Mouse (Mus musculus): ENCODE results near the gene Bex6. TPM values are rescaled to one million over a fixed set of nuclear protein-coding genes. Genes with fewer than 3 reads are reported as not detected.

Bex6 gene
- total and polyA plus RNA-seq, 2 experiments from 2014 or later: not detected

DNA sequence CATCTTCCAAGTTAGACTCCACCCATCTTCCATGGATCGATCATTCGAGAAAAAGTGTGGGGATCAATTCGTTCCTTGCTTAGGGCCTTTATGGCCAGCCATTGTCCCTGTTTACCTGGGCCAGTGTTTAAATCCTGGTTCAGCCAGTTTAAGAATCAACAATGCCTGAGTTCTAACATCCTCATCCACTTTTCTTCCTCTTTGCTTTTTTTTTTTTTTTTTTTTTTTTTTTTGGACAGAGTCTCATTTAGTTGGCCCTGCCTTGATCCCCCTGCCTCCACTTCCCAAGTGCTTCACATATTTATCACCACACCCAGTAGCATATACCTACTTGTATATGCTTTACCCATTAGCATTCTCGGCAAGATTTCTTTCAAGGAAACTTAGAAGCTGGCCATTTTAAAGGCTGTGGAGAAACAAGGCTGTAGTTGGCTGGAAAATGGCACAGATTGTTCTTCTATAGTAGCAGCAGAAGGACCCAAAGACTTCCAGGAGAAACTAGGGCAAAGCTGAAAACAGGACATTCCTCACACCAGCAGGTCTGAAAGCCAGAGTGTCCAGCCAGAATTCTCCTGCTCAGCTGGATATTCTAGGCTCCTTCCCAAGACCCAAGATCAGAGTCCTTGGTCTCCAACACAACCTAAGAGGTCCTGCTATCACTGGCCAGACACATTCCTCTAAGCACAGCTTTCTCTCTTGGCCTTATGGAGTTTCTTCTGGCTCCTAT, 11.6 kb upstream of the Bex6 start:
- DNase-seq (ENCODE audit: low spot score) (no peak), ATAC-seq (ENCODE audit: low FRiP score) (no peak)
- no peak overlapping the region for H3K4me2 ChIP-seq (ENCODE audit: low read depth, low read length, poor library complexity, severe bottlenecking)
- H3K27me3 ChIP-seq (ENCODE audit: insufficient read depth, low read length): peaks cover 5% of the 10 kb centered on the region; the same call in 1 of the 2 replicates
- WGBS: 93% methylated on average over 4 of the region's 4 CpGs
- H3K27ac ChIP-seq (ENCODE audit: low read depth, low read length): no peak overlapping the region
- H3K9me3 ChIP-seq (ENCODE audit: low read length): no peaks in the 10 kb centered on the region
- no peak for TF ChIP-seq CTCF (IDR thresholded peaks at IDR 0.05)
- 0 out of 2 replicates have a peak, but pooled peaks cover 3% of the 10 kb centered on the region for H3K4me1 ChIP-seq (ENCODE audit: insufficient read depth, low read length)
- no peak overlapping the region for H3K9ac ChIP-seq (replicated peaks; ENCODE audit: low read length, poor library complexity, severe bottlenecking)
- no peaks in the 10 kb centered on the region for H3K36me3 ChIP-seq (ENCODE audit: insufficient read depth, low read length)
- no peak overlapping the region for H3K4me3 ChIP-seq (ENCODE audit: low read depth, low read length)

DNA sequence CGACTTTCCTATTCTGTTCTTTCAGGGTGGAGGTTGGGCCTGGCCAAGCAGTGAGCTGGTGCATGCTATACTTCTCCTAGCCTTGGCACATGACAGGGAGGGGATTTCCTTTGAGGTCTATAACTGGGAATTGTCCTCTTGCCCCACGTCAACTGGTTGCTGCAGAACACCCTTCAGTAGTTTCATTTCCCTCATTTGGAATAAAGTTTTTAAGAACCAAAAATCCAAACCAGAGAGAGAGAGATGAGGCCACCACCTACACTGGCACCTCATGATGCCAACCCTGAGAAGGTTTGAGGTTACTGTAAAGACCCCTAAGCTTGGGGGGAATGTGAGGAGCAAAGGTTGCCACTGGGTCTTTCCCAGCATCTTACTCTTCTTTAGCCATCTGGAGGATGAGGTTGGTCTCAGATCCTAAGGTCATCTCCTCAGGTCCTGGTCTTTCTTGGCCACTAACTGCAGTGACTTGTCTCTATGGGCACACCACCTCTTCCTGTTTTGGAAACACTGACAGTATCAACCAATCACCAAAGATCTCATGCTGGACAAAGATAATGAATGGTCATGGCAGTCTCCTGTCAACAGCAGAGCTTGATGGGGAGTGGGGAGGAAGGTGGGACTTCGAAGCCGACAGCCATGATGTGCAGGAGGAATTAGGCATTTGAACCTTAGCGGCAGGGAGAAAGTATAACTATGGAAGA, 8.4 kb upstream of the Bex6 start:
- no peaks in the 10 kb centered on the region for H3K9me3 ChIP-seq (ENCODE audit: low read length)
- no peaks in the 10 kb centered on the region for H3K4me1 ChIP-seq (ENCODE audit: insufficient read depth, low read length)
- WGBS: 91% methylated on average over 5 of the region's 5 CpGs
- no peaks in the 10 kb centered on the region for H3K27me3 ChIP-seq (ENCODE audit: insufficient read depth, low read length)
- no peak overlapping the region for H3K9ac ChIP-seq (replicated peaks; ENCODE audit: low read length, poor library complexity, severe bottlenecking)
- no peak for TF ChIP-seq CTCF (IDR thresholded peaks at IDR 0.05)
- H3K4me2 ChIP-seq (ENCODE audit: low read depth, low read length, poor library complexity, severe bottlenecking): no peak overlapping the region
- no peak overlapping the region for H3K4me3 ChIP-seq (ENCODE audit: low read depth, low read length)
- H3K36me3 ChIP-seq (ENCODE audit: insufficient read depth, low read length): no peaks in the 10 kb centered on the region
- DNase-seq (ENCODE audit: low spot score) (no peak), ATAC-seq (ENCODE audit: low FRiP score) (no peak)
- H3K27ac ChIP-seq (ENCODE audit: low read depth, low read length): no peak overlapping the region

GRCm38 (mm10) chr16:32173401-32173800, 6.2 kb upstream of the Bex6 start:
- no peak for TF ChIP-seq CTCF (IDR thresholded peaks at IDR 0.05)
- 79% methylated on average over 10 of the region's 11 CpGs for WGBS
- DNase-seq (ENCODE audit: low spot score) (no peak), ATAC-seq (ENCODE audit: low FRiP score) (no peak)
- Histone ChIP-seq H3K4me3 (ENCODE audit: low read depth, low read length) (no peak overlapping the region), H3K4me1 (ENCODE audit: insufficient read depth, low read length) (no peaks in the 10 kb centered on the region), H3K9ac (replicated peaks; ENCODE audit: low read length, poor library complexity, severe bottlenecking) (no peak overlapping the region), H3K36me3 (ENCODE audit: insufficient read depth, low read length) (no peaks in the 10 kb centered on the region), H3K4me2 (ENCODE audit: low read depth, low read length, poor library complexity, severe bottlenecking) (no peak overlapping the region), H3K9me3 (ENCODE audit: low read length) (no peaks in the 10 kb centered on the region), H3K27ac (ENCODE audit: low read depth, low read length) (no peak overlapping the region), H3K27me3 (ENCODE audit: insufficient read depth, low read length) (no peaks in the 10 kb centered on the region)

DNA sequence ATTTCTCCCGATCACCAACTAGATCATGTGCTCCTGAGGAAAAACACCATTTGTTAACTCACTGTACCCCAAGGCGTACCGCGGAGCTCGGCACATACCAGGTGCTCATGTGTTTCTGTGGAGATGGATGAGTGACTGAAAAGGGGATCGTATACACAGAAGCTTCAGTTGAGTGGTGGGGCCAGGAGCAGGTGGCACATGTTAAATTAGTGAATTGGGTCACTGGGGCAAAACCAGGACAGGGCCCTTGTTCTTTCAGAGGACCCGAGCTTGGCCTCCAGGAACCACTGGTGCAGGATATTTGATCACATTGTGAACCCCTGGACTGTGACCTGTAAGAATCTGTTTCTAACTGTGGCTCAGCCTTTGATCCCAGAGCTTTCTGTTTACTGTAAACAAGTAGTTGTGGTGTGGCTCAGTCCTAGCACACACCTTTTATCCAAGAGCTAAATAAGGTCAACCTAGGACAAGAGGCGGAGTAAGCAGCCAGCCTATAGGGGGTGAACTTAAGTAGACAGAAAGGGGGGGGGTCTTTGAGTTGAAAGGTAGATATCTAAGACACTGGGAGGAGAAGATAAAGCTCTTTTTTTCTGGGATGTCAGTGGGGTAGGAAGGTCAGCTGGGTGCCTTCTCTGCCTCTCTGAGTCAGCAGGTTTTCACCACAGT, 5.2 kb upstream of the Bex6 start:
- WGBS: 80% methylated on average over 8 of the region's 8 CpGs
- H3K4me3 ChIP-seq (ENCODE audit: low read depth, low read length): no peak overlapping the region
- DNase-seq (ENCODE audit: low spot score) (no peak), ATAC-seq (ENCODE audit: low FRiP score) (no peak)
- no peak for TF ChIP-seq CTCF (IDR thresholded peaks at IDR 0.05)
- no peak overlapping the region for H3K9ac ChIP-seq (replicated peaks; ENCODE audit: low read length, poor library complexity, severe bottlenecking)
- no peak overlapping the region for H3K4me2 ChIP-seq (ENCODE audit: low read depth, low read length, poor library complexity, severe bottlenecking)
- no peaks in the 10 kb centered on the region for H3K27me3 ChIP-seq (ENCODE audit: insufficient read depth, low read length)
- H3K27ac ChIP-seq (ENCODE audit: low read depth, low read length): no peak overlapping the region
- H3K9me3 ChIP-seq (ENCODE audit: low read length): no peaks in the 10 kb centered on the region
- H3K36me3 ChIP-seq (ENCODE audit: insufficient read depth, low read length): no peaks in the 10 kb centered on the region
- H3K4me1 ChIP-seq (ENCODE audit: insufficient read depth, low read length): no peaks in the 10 kb centered on the region

GRCm38 (mm10) chr16:32175029-32175428, 4.6 kb upstream of the Bex6 start:
- Histone ChIP-seq H3K36me3 (ENCODE audit: insufficient read depth, low read length) (no peaks in the 10 kb centered on the region), H3K9me3 (ENCODE audit: low read length) (no peaks in the 10 kb centered on the region), H3K4me1 (ENCODE audit: insufficient read depth, low read length) (no peaks in the 10 kb centered on the region), H3K4me3 (ENCODE audit: low read depth, low read length) (no peak overlapping the region), H3K4me2 (ENCODE audit: low read depth, low read length, poor library complexity, severe bottlenecking) (no peak overlapping the region), H3K27ac (ENCODE audit: low read depth, low read length) (no peak overlapping the region), H3K9ac (replicated peaks; ENCODE audit: low read length, poor library complexity, severe bottlenecking) (no peak overlapping the region), H3K27me3 (ENCODE audit: insufficient read depth, low read length) (no peaks in the 10 kb centered on the region)
- no peak for TF ChIP-seq CTCF (IDR thresholded peaks at IDR 0.05)
- DNase-seq (ENCODE audit: low spot score) (no peak), ATAC-seq (ENCODE audit: low FRiP score) (no peak)
- 92% methylated on average over 4 of the region's 4 CpGs for WGBS

Measured in midbrain, postnatal 0 days (tissue).